ENCODE assay signal across 8 mouse cellular contexts in genomic region chr17:50020211-50021001, GRCm38 (mm10).
DNase-seq lines count a peak whose midpoint lies in the region; ATAC-seq and TF ChIP-seq lines count a peak whose summit lies in the region.
"Had no signal": no experiment of that assay in that cellular context is flagged by ENCODE, and none has a peak within 500 bp of the region (broad histone marks: within the 10 kb centered on the region; RNA-seq: fewer than 3 reads in every experiment).

No protein-coding gene starts in this region.

- peak overlapping the region; percentile 22; the same call in 1 of the 2 replicates for H3K9ac ChIP-seq in forebrain, postnatal 0 days
- peak overlapping the region; percentile 71 for H3K9ac ChIP-seq in liver, embryonic 15.5 days
- H3K9ac ChIP-seq: limb, embryonic 15.5 days had no signal

- DNase-seq in right cerebral cortex, postnatal 14 days = peak; percentile 10
- DNase-seq in right cerebral cortex, adult 2 months (ENCODE audit: low spot score in 2 of 2) = no peak
- DNase-seq in cerebellum, adult 8-10 months = peak; percentile 68
- DNase-seq in forebrain, postnatal 0 days = peak; percentile 79
- peak; percentile 68 to 82 for DNase-seq in spleen, postnatal 36 days (ENCODE audit: low spot score in 2 of 2)
- DNase-seq in kidney, adult 18-20 months = no peak

- H3K27me3 ChIP-seq in forebrain, postnatal 0 days (ENCODE audit: insufficient read depth, low read length) = no peaks in the 10 kb centered on the region
- H3K27me3 ChIP-seq in liver, embryonic 15.5 days = no peaks in the 10 kb centered on the region
- H3K27me3 ChIP-seq: limb, embryonic 15.5 days had no signal

- no peak for TF ChIP-seq CTCF in forebrain, postnatal 0 days (IDR thresholded peaks at IDR 0.05; ENCODE audit: low read depth)

- no peaks in the 10 kb centered on the region for H3K36me3 ChIP-seq in forebrain, postnatal 0 days (ENCODE audit: insufficient read depth)
- no peaks in the 10 kb centered on the region for H3K36me3 ChIP-seq in liver, embryonic 15.5 days (replicated peaks)
- H3K36me3 ChIP-seq: limb, embryonic 15.5 days had no signal

- ATAC-seq in forebrain, postnatal 0 days = peak; percentile 83
- ATAC-seq in liver, embryonic 15.5 days (ENCODE audit: insufficient read depth) = peak; percentile 94

- H3K4me3 ChIP-seq in forebrain, postnatal 0 days (ENCODE audit: low read depth, low read length) = no peak overlapping the region
- peak overlapping the region; percentile 32 for H3K4me3 ChIP-seq in liver, embryonic 15.5 days (replicated peaks)
- H3K4me3 ChIP-seq: limb, embryonic 15.5 days had no signal

- peak overlapping the region; percentile 77 for H3K27ac ChIP-seq in forebrain, postnatal 0 days (ENCODE audit: low read depth, low read length)
- H3K27ac ChIP-seq in liver, embryonic 15.5 days (replicated peaks) = peak overlapping the region; percentile 100
- H3K27ac ChIP-seq: limb, embryonic 15.5 days had no signal

- WGBS in forebrain, postnatal 0 days = 31% methylated on average over 16 of the region's 16 CpGs
- WGBS in liver, embryonic 15.5 days (ENCODE audit: insufficient replicate concordance) = 21% methylated on average over 16 of the region's 16 CpGs

- no peaks in the 10 kb centered on the region for H3K9me3 ChIP-seq in forebrain, postnatal 0 days (ENCODE audit: low read length)
- no peaks in the 10 kb centered on the region for H3K9me3 ChIP-seq in liver, embryonic 15.5 days (replicated peaks)
- H3K9me3 ChIP-seq: limb, embryonic 15.5 days had no signal

- no peak overlapping the region for H3K4me2 ChIP-seq in forebrain, postnatal 0 days (ENCODE audit: low read depth)
- H3K4me2 ChIP-seq in liver, embryonic 15.5 days = peak overlapping the region; percentile 65
- H3K4me2 ChIP-seq: limb, embryonic 15.5 days had no signal

- peaks cover 16% of the 10 kb centered on the region for H3K4me1 ChIP-seq in forebrain, postnatal 0 days (ENCODE audit: insufficient read depth)
- H3K4me1 ChIP-seq in liver, embryonic 15.5 days (replicated peaks) = peaks cover 88% of the 10 kb centered on the region
- H3K4me1 ChIP-seq: limb, embryonic 15.5 days had no signal

Comparison
In these comparisons a context has a peak if more than half of its experiments do, and no peak if none do; other contexts are left out.
1. DNase-seq: peak in right cerebral cortex, postnatal 14 days (single experiment), cerebellum, adult 8-10 months (single experiment), forebrain, postnatal 0 days (single experiment) and spleen, postnatal 36 days (2 of 2); none in right cerebral cortex, adult 2 months (0 of 2) and kidney, adult 18-20 months (single experiment).